33 mouse cellular contexts compared by ENCODE assay signal in the genomic region with DNA sequence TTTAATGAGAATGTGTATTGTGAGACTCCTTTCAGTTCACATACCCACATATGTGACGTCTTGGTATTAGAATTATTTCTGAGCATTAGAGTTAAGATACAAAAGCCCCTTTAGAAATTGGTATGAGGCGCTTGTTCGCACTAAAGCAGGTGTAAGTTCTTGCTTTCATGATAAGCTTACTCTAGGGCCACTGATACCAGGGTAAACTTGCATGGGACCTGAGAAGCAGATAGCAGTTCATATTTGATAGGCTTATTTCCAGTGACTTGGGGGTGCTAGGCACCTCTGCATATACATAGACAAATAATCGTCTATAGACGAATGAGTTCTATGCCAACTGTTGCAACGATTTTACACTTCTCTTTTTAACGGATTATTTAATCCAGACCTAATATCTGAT. TPM values are rescaled to one million over a fixed set of nuclear protein-coding genes. Genes with fewer than 3 reads are reported as not detected.
DNase-seq lines count a peak whose midpoint lies in the region; ATAC-seq lines count a peak whose summit lies in the region.
"Had no signal": no experiment of that assay in that cellular context is flagged by ENCODE, and none has a peak within 500 bp of the region (broad histone marks: within the 10 kb centered on the region; RNA-seq: fewer than 3 reads in every experiment).

No protein-coding gene starts in this region.

- peak overlapping the region; percentile 49; the same call in 1 of the 2 replicates for H3K9ac ChIP-seq in liver, embryonic 13.5 days
- H3K9ac ChIP-seq: embryonic facial prominence, embryonic 12.5 days; heart, embryonic 12.5 days; hindbrain, embryonic 14.5 days; kidney, embryonic 15.5 days; limb, embryonic 12.5 days had no signal

- H3K9me3 ChIP-seq in erythroblast, embryonic 14.5 days (ENCODE audit: control insufficient read depth, low read length) = peaks cover 5% of the 10 kb centered on the region
- no peaks in the 10 kb centered on the region for H3K9me3 ChIP-seq in liver, embryonic 13.5 days (replicated peaks)
- H3K9me3 ChIP-seq: embryonic facial prominence, embryonic 12.5 days; heart, embryonic 12.5 days; kidney, embryonic 15.5 days; limb, embryonic 12.5 days had no signal

- 48% methylated on average over 7 of the region's 7 CpGs for WGBS in liver, embryonic 13.5 days (ENCODE audit: insufficient replicate concordance)

- ATAC-seq in liver, embryonic 13.5 days (ENCODE audit: low read depth) = peak; percentile 72
- ATAC-seq in megakaryocyte-erythroid progenitor cell, adult 5-6 weeks (replicated peaks; ENCODE audit: low FRiP score, low TSS enrichment, poor library complexity, severe bottlenecking) = peak; percentile 53
- ATAC-seq: CD4-positive, CD25-positive, alpha-beta regulatory T cell, adult 4 months; forebrain, embryonic 14.5 days had no signal

- H3K4me2 ChIP-seq in liver, embryonic 13.5 days = peak overlapping the region; percentile 77
- H3K4me2 ChIP-seq: heart, embryonic 12.5 days; hindbrain, embryonic 14.5 days; kidney, embryonic 15.5 days had no signal

- H3K4me3 ChIP-seq in erythroblast, embryonic 14.5 days (replicated peaks) = peak overlapping the region; percentile 98
- H3K4me3 ChIP-seq in liver, embryonic 13.5 days (replicated peaks) = peak overlapping the region; percentile 96
- H3K4me3 ChIP-seq: embryonic facial prominence, embryonic 12.5 days; heart, adult 2 months; heart, embryonic 12.5 days; kidney, embryonic 15.5 days; layer of hippocampus, adult 2 months; left cerebral cortex, adult 2 months; limb, embryonic 12.5 days had no signal

- peaks cover 72% of the 10 kb centered on the region for H3K4me1 ChIP-seq in erythroblast, embryonic 14.5 days (ENCODE audit: control insufficient read depth)
- H3K4me1 ChIP-seq in liver, embryonic 13.5 days (replicated peaks) = peaks cover 56% of the 10 kb centered on the region

- peak; percentile 60 for DNase-seq in c-Kit-positive CD71-positive TER-119-positive erythroid progenitor cells, embryonic 14.5 days (ENCODE audit: low spot score)
- DNase-seq in liver, embryonic 13.5 days = peak; percentile 43
- no peak for DNase-seq in thymus, adult 18-20 months
- no peak for DNase-seq in kidney, postnatal 4 days
- DNase-seq in thymus, postnatal 10 days (ENCODE audit: low spot score in 2 of 2) = no peak
- DNase-seq: adrenal gland, adult 2 months; cerebellum, adult 11 months; cerebellum, adult 9-10 months; cerebellum, postnatal 36 days; embryo, embryonic 11 days; gastrocnemius, postnatal 25 days; heart, adult 2 months; heart, postnatal 4 days; kidney, adult 18-20 months; kidney, postnatal 25 days; lung, adult 2 months; lung, postnatal 10 days; midbrain, embryonic 14.5 days; retina, postnatal 1 day; right cerebral cortex, postnatal 25 days; thymus, postnatal 36 days had no signal

- peaks cover 4% of the 10 kb centered on the region; the same call in 1 of the 2 replicates for H3K27me3 ChIP-seq in erythroblast, embryonic 14.5 days (ENCODE audit: control insufficient read depth)
- no peaks in the 10 kb centered on the region for H3K27me3 ChIP-seq in liver, embryonic 13.5 days
- H3K27me3 ChIP-seq: embryonic facial prominence, embryonic 12.5 days; heart, embryonic 12.5 days; kidney, embryonic 15.5 days; limb, embryonic 12.5 days had no signal

- peaks cover 65% of the 10 kb centered on the region for H3K36me3 ChIP-seq in erythroblast, embryonic 14.5 days (ENCODE audit: control insufficient read depth)
- peaks cover 42% of the 10 kb centered on the region for H3K36me3 ChIP-seq in liver, embryonic 13.5 days

- H3K27ac ChIP-seq in liver, embryonic 13.5 days = peak overlapping the region; percentile 98
- H3K27ac ChIP-seq: embryonic facial prominence, embryonic 12.5 days; heart, adult 2 months; hindbrain, embryonic 14.5 days; kidney, embryonic 15.5 days; layer of hippocampus, adult 2 months; left cerebral cortex, adult 2 months; limb, embryonic 12.5 days; macrophage had no signal

RNA-seq across cellular contexts. Expression of gene Tmem33, which starts 2.6 kb away (rescaled TPM):
- 12.4 and 14.0 TPM in 2 replicates for polyA plus RNA-seq in erythroblast, embryonic 14.5 days (2012)
- polyA plus RNA-seq in liver, embryonic 13.5 days (2015; fragmentation: Nextera tagmentation; extraction: Ambion mirVana) = 100 and 114 TPM in 2 replicates
- total RNA-seq in megakaryocyte-erythroid progenitor cell, adult 5-6 weeks (2014; fragmentation: Nextera tagmentation) = 98.3 and 112 TPM in 2 replicates
- 55.1 and 58.6 TPM in 2 replicates for total RNA-seq in megakaryocyte-erythroid progenitor cell, adult 5-6 weeks (2017)

RNA-seq across cellular contexts. Expression of gene Slc30a9, which starts 43.8 kb away (rescaled TPM):
- 1.6 and 2.1 TPM in 2 replicates for polyA plus RNA-seq in erythroblast, embryonic 14.5 days (2012)
- 64.0 and 75.5 TPM in 2 replicates for polyA plus RNA-seq in liver, embryonic 13.5 days (2015; fragmentation: Nextera tagmentation; extraction: Ambion mirVana)
- 30.2 and 39.0 TPM in 2 replicates for total RNA-seq in megakaryocyte-erythroid progenitor cell, adult 5-6 weeks (2014; fragmentation: Nextera tagmentation)
- 32.5 and 41.3 TPM in 2 replicates for total RNA-seq in megakaryocyte-erythroid progenitor cell, adult 5-6 weeks (2017)

Comparison
In these comparisons a context has a peak if more than half of its experiments do, and no peak if none do; other contexts are left out.
1. DNase-seq: peak in c-Kit-positive CD71-positive TER-119-positive erythroid progenitor cells, embryonic 14.5 days (single experiment) and liver, embryonic 13.5 days (single experiment); none in thymus, adult 18-20 months (0 of 2), kidney, postnatal 4 days (0 of 2) and thymus, postnatal 10 days (0 of 2).
2. RNA of gene Slc30a9, which starts 43.8 kb away (polyA plus RNA-seq): 64.0 to 75.5 TPM in liver, embryonic 13.5 days; 1.6 to 2.1 TPM in erythroblast, embryonic 14.5 days; every median in the first group is over 10 times any median in the second.